Mouse (Mus musculus) ZHBTc4 (cell line): ENCODE results near the gene Trpv4.

Experiments
- DNase-seq: peaks from one replicate; pipeline ENCODE4 v3.0.0-alpha.2; 2011; ENCODE audit warnings: low read depth, low spot score

Gene Trpv4

DNA sequence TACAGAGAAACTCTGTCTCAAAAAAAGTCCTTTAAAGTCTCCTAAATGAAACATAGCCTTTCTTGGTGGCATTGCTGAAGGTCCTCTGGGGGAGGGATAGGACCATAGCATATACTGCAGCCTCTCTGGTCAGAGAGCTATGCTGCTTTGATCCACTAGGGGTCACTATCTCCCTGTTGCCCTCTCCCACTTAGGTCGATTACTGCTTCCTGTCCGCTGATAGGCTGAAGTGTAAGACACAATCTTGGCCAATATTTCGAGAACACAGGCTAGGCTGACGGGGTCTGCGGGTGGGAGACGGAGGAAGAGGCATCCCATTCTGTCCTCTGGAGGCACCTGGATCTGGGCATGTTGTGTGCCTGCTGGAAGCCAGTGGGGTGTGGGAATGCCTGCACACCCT is 37.9 kb downstream of the Trpv4 start:
- peak; percentile 84 for DNase-seq

DNA sequence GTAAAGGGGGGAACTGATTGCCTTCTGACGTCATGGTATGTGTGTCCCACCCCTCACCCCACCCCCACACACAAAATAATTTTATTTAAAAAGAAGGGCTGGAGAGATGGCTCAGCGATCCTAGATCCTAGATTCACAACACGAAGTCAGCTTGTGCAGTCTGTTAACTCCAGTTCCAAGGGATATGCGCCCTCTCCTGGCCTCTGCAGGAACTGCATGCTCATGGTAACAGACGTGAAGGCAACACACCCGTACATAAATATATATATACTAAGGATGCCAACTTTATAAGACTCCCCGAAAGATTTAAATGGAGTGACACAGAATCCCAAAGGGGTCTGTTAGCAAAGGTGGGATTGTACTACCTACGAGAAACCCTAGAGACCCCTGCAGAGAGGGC is 39.4 kb downstream of the Trpv4 start:
- peak; percentile 90 for DNase-seq

DNA sequence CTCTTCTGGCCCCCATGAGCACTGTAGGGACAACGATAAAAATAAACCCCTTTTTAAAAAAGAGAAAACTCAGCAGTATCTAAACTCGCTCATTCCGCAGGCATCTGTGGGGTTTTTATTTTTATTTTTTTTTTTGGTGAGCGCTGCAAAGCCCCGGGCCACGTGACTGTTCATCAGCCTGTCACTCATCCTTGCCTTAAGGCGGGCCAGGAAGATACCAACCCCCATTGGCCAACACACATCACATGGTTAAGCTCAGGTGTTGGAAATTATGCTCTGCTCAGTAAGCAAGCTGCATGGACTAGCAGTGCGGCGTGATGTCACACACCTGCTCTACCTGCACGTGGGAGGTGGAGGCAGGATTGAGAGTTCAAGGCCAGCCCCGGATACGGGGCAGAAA is 40.4 kb downstream of the Trpv4 start:
- DNase-seq, result peak; percentile 39

DNA sequence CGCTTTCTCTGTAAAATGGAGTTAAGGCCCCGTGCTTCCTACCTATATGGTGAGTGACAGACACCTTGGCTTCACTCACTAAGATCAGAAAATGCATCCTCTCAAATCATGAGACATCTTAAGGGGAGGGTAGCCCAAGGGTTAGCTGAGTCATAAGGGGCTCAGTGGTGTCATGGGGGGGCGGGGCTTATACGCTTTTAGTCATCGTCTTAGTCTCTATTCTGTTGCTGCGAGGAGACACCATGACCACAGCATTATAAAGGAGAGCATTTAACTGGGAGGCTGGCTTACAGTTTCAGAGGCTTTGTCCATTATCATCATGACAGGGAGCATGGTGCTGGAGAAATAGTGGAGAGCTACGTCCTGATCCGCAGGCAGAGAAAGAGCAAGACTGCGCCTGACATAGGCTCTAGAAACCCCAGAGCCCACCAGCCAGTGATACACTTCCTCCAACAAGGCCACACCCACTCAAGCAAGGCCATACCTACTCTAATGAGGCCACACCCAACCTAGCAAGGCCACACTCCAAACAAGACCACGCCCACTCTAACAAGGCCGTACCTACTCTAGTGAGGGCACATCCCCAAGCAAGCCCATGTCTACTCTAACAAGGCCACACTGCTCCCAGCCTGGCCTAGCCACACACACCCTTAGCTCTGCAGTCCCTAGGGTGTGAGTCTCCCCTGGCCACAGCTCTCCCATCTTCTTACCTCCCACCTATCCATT is 41.7 kb downstream of the Trpv4 start:
- DNase-seq, result peak; percentile 82

GRCm38 (mm10) chr5:114614863-114615262 is 43.4 kb downstream of the Trpv4 start:
- no peak for DNase-seq

DNA sequence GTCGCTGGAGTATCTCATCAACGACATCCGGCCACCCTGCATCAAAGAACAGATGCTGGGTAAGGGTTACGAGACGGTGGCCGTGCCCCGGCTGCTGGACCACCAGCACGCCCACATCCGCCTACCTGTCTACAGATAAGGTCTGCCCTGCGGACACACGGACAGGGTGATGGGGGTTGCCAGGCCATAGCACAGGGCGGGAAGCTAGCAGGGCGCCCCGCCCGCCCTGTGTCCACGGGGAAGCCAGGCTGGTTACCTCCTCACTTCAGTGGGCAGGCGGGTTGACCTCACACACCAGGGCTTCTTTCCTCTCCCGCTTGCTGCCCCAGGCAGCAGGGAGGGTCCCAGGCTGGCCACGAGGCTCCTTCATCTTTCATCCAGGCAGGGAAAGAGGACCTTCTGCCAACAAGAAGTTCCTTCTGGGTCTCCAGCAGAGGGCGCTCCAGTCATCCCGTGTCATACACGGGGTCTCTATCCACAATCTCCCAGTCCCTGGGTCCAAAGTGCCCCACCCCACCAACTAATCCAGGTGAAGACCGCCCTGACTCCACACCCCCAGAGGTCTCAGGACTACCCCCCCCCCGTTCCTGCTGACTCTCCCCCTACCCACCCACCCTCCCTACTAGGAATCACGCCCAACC is 46.1 kb downstream of the Trpv4 start:
- DNase-seq, result peak; percentile 86

GRCm38 (mm10) chr5:114611256-114611655 is 47.0 kb downstream of the Trpv4 start:
- DNase-seq, result no peak

GRCm38 (mm10) chr5:114608516-114608915 is 49.7 kb downstream of the Trpv4 start:
- peak; percentile 87 for DNase-seq

- DNase-seq, result no peak
Observed at GRCm38 (mm10) chr5:114607651-114608050, 50.6 kb downstream of the Trpv4 start.

DNA sequence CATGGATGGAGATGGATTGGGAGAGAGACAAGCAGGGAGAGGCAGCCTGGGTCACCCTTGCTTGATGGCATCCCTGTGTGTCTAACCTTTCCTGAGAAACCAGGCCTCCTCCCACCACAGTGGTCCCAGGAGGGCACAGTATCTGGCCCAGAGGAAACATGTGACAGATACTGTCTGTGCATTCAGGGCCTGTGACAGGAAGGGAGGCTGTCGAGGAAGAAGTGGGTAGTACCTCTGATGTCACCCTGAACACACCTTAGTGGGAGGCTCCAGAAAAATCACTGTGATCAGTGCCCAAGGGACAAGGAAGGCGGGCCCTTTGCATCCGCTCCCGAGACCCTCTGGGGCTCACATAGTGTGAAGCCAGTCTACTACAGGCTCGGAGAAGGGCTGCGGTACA is 52.2 kb downstream of the Trpv4 start:
- no peak for DNase-seq

- peak; percentile 45 for DNase-seq
Observed at GRCm38 (mm10) chr5:114604781-114605290, 53.4 kb downstream of the Trpv4 start.

GRCm38 (mm10) chr5:114603975-114604374 is 54.2 kb downstream of the Trpv4 start:
- peak; percentile 66 for DNase-seq

DNA sequence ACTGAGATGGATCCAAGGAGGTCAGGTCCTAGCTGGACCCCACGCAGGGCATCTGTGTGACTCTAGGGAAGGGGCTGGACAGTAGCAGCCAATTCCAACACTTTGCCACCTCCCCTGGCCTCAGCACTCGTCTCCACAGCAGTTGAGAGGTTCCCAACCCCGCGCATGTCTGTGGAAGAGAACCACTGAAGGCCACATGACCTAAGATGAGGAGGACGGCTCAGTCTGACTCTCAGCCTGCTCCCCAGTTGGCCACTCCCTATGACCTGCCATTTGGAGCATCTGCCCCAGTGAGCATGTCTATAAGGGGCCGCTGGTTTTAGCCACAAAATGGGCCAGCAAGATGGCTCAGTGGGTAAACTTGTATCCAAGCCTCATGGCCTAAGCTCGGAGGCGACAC is 56.2 kb downstream of the Trpv4 start:
- no peak for DNase-seq

DNA sequence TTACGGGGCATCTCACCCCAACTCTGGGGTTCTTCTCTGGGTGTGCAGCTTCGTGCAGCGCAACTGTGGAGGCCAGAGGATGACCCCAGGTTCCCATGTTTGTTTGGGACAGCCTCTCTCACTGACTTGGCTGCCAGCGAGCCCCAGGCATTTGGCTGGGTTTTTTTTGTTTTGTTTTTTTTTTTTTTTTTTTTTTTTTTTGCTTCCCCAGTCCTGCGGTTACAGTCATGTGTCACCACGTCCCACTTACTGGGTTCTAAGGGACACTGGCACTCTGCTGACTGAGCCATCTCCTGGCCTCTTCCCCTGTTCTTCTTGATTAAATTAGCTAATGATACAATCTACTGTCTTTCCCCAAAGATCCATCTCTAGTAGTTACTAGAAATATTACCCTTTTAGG is 60.6 kb downstream of the Trpv4 start:
- no peak for DNase-seq

GRCm38 (mm10) chr5:114597222-114597621 is 61.0 kb downstream of the Trpv4 start:
- no peak for DNase-seq

GRCm38 (mm10) chr5:114596604-114597003 is 61.6 kb downstream of the Trpv4 start:
- DNase-seq, result peak; percentile 46

DNA sequence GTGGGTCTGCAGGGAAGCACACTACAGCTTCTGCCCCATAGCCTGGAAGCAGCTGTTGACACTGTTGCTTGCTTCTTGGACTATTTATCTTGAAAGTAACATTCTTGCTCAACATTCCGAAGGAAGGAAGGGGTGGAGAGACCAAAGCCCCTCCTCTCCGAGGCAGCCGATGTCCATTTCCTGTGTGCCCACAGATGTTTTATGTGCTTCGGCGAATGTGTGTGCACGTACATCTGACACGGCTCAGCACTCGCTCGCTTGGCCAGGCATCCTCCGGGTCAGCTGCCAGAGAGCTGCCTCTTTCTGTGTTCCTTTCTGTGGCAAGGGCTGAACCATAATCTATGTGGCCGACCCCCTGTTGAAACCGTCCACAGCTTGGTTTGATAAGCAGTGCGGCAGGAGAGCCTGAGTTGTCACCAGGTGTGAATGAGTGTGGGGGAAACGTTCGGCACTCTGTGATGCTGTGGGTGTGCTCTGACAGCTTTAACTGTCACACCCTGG is 63.4 kb downstream of the Trpv4 start:
- DNase-seq, result no peak

DNA sequence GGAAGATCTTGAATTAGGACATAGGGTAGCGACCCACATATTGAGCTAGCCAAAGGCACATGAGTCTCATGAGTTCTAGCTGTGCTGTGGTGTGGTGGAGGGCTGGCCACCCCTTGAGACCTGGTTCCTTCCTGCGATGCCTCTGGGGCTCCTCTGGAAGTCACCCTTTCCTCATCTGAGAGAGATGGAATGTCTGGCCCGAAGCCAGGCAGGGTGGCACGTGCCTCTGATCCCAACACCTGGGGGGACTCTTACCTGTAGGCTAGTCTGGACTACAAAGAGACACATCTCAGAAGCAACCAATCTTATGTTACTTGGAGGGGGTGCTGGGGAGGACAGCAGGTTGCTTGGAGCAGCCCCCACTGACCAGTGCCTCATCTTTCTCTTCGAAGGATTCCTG is 64.3 kb downstream of the Trpv4 start:
- DNase-seq, result no peak

- DNase-seq, result no peak
Observed at GRCm38 (mm10) chr5:114593161-114593821, 64.9 kb downstream of the Trpv4 start.

GRCm38 (mm10) chr5:114592463-114593160 is 65.6 kb downstream of the Trpv4 start:
- DNase-seq, result no peak

- DNase-seq, result no peak
Observed at GRCm38 (mm10) chr5:114591151-114591561, 67.1 kb downstream of the Trpv4 start.
